Mouse (Mus musculus): ENCODE measurements around the gene Iqsec1. TPM values are rescaled to one million over a fixed set of nuclear protein-coding genes. Genes with fewer than 3 reads are reported as not detected.

Gene Iqsec1
- polyA plus RNA-seq, 1 experiment from 2014 or later: 4.2 TPM

DNA sequence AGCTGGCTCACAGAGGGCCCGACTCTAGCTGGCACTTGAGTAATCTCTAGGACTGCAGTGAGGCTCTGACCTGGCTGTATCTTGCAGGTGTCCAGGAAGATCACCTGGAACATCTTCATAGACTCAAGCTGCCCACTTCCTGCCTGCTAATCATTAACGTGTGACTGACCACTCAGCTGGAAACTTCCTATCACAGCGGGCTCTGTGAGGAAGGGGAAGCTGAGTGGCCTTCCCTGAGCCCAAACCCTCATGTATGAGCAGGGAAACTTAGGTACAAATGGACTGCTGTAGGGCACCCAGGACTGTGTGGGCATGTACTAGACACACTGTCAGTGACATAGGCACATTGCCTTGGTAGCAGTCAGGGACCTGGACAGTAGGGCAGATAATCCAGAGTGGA is 268.3 kb downstream of the Iqsec1 start:
- 0 out of 2 replicates have a peak overlapping the region, but pooled peaks have one; percentile 22 for H3K27ac ChIP-seq (ENCODE audit: low read depth)
- TF ChIP-seq EP300 (IDR thresholded peaks at IDR 0.05; ENCODE audit: low read depth) (no peak), CTCF (IDR thresholded peaks at IDR 0.05; ENCODE audit: low read depth) (no peak)
- no peak for ATAC-seq

DNA sequence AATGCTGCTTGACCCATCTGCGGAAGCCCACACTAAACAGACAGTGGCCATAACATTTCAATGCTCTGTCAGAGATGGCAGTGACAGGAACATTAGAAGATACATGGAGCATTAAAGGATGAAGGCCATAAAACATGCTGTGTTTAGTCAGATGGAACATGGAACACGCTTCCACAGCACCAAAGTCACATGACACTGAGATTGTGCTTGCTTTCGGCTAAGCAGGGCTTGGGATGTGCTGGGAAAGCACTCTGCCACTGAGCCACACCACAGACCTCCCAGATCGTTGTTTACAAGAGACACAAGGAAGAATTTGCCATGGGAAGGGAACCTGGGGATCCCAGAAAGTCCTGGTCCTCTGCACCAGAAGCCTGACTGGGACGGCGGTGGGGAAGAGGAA is 269.1 kb downstream of the Iqsec1 start:
- ATAC-seq (no peak), DNase-seq (no peak)
- H3K4me3 ChIP-seq (ENCODE audit: low read depth, low read length): no peak overlapping the region
- no peak overlapping the region for H3K9ac ChIP-seq (replicated peaks)
- no peak overlapping the region for H3K27ac ChIP-seq (ENCODE audit: low read depth)
- no peak overlapping the region for H3K4me2 ChIP-seq (ENCODE audit: low read depth, low read length)
- H3K9me3 ChIP-seq (ENCODE audit: low read length): no peaks in the 10 kb centered on the region
- H3K36me3 ChIP-seq (replicated peaks; ENCODE audit: insufficient read depth, low read length): no peaks in the 10 kb centered on the region; the same call in 1 of the 2 replicates
- 81% methylated on average over 6 of the region's 6 CpGs for WGBS (ENCODE audit: insufficient replicate concordance)
- TF ChIP-seq CTCF (IDR thresholded peaks at IDR 0.05; ENCODE audit: low read depth): no peak
- no peak for TF ChIP-seq EP300 (IDR thresholded peaks at IDR 0.05; ENCODE audit: low read depth)
- peaks cover 27% of the 10 kb centered on the region for H3K4me1 ChIP-seq (ENCODE audit: insufficient read depth)
- no peaks in the 10 kb centered on the region for H3K27me3 ChIP-seq (ENCODE audit: insufficient read depth, low read length)

More for the DNA sequence above, 268.3 kb downstream of the Iqsec1 start:
- DNase-seq: no peak
- Histone ChIP-seq H3K4me2 (ENCODE audit: low read depth, low read length) (no peak overlapping the region), H3K9me3 (ENCODE audit: low read length) (no peaks in the 10 kb centered on the region), H3K27me3 (ENCODE audit: insufficient read depth, low read length) (no peaks in the 10 kb centered on the region), H3K36me3 (replicated peaks; ENCODE audit: insufficient read depth, low read length) (no peaks in the 10 kb centered on the region; the same call in 1 of the 2 replicates), H3K9ac (replicated peaks) (no peak overlapping the region), H3K4me1 (ENCODE audit: insufficient read depth) (peaks cover 19% of the 10 kb centered on the region), H3K4me3 (ENCODE audit: low read depth, low read length) (no peak overlapping the region)
- 47% methylated on average over 3 of the region's 3 CpGs for WGBS (ENCODE audit: insufficient replicate concordance)

DNA sequence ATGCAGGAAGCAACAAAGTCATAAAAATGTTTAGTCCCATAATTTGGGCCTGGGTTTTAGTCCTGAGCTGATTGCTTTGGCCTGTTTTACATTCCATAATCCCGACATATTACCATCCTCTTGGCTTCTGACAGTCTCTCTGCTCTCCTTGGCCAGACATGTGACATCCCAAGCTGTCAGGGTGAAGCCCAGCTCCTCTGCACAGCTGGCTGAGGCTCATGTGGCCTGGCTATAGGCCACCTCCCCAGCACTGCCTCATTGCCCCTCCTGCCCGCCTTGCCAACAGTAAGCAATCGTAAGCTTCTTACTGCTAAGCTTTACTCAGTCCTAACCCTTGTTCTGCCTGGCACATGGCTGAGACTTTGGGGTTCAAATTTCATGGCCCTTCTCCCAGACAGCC is 270.0 kb downstream of the Iqsec1 start:
- no peaks in the 10 kb centered on the region for H3K9me3 ChIP-seq (ENCODE audit: low read length)
- H3K4me3 ChIP-seq (ENCODE audit: low read depth, low read length): no peak overlapping the region
- no peak overlapping the region for H3K27ac ChIP-seq (ENCODE audit: low read depth)
- no peak overlapping the region for H3K4me2 ChIP-seq (ENCODE audit: low read depth, low read length)
- TF ChIP-seq EP300 (IDR thresholded peaks at IDR 0.05; ENCODE audit: low read depth) (no peak), CTCF (IDR thresholded peaks at IDR 0.05; ENCODE audit: low read depth) (no peak)
- no peak overlapping the region for H3K9ac ChIP-seq (replicated peaks)
- ATAC-seq (no peak), DNase-seq (no peak)
- H3K4me1 ChIP-seq (ENCODE audit: insufficient read depth): peaks cover 34% of the 10 kb centered on the region
- peaks cover 5% of the 10 kb centered on the region; the same call in 1 of the 2 replicates for H3K36me3 ChIP-seq (replicated peaks; ENCODE audit: insufficient read depth, low read length)
- no peaks in the 10 kb centered on the region for H3K27me3 ChIP-seq (ENCODE audit: insufficient read depth, low read length)
- WGBS (ENCODE audit: insufficient replicate concordance): 85% methylated on average over 3 of the region's 3 CpGs

DNA sequence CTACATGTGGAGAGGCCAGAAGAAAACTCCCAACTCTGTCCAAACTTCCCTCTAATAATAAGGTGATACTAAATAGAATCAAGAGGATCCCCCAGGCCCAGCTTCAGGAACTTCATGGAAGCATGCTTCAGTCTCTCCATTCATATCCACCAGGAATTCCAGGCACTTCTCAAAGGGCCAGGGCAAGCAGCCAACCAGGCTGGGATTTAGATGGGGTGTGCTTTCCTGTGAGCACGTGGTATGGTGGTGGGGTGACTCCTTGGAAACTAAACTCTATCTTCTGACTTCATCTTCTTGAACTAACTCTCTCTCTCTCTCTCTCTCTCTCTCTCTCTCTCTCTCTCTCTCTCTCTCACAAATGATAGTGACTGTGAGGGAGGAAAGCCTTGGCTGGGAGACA is 270.8 kb downstream of the Iqsec1 start:
- ATAC-seq: no peak
- Histone ChIP-seq H3K9ac (replicated peaks) (no peak overlapping the region), H3K4me1 (ENCODE audit: insufficient read depth) (peaks cover 42% of the 10 kb centered on the region), H3K27ac (ENCODE audit: low read depth) (no peak overlapping the region), H3K4me3 (ENCODE audit: low read depth, low read length) (no peak overlapping the region), H3K36me3 (replicated peaks; ENCODE audit: insufficient read depth, low read length) (peaks cover 5% of the 10 kb centered on the region; the same call in 1 of the 2 replicates), H3K9me3 (ENCODE audit: low read length) (no peaks in the 10 kb centered on the region), H3K27me3 (ENCODE audit: insufficient read depth, low read length) (no peaks in the 10 kb centered on the region), H3K4me2 (ENCODE audit: low read depth, low read length) (no peak overlapping the region)
- DNase-seq: no peak
- TF ChIP-seq CTCF (IDR thresholded peaks at IDR 0.05; ENCODE audit: low read depth) (no peak), EP300 (IDR thresholded peaks at IDR 0.05; ENCODE audit: low read depth) (no peak)
- 42% methylated on average over 1 of the region's 1 CpGs for WGBS (ENCODE audit: insufficient replicate concordance)

DNA sequence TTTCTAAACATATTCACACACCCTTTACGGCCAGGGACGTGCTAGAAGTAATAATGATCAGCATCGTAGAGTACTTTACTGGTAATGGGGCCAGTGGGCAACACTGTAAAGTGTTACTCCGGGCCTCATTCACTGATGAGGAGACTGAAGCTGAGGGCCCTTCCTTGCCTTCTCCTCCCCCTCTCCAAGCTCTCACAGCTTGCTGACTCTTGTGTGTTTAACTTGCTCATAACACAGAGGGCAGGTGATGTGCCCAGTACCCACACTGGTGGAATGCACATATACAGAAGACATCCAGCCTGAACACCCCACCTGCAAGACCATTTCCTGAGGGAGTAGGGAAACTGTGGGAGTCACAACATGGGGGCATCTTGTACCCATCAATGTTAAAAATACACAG is 271.6 kb downstream of the Iqsec1 start:
- Histone ChIP-seq H3K4me1 (ENCODE audit: insufficient read depth) (peaks cover 51% of the 10 kb centered on the region), H3K4me2 (ENCODE audit: low read depth, low read length) (peak overlapping the region; percentile 96), H3K36me3 (replicated peaks; ENCODE audit: insufficient read depth, low read length) (0 out of 2 replicates have a peak, but pooled peaks cover 5% of the 10 kb centered on the region), H3K9me3 (ENCODE audit: low read length) (no peaks in the 10 kb centered on the region), H3K9ac (replicated peaks) (0 out of 2 replicates have a peak overlapping the region, but pooled peaks have one; percentile 94), H3K27ac (ENCODE audit: low read depth) (no peak overlapping the region), H3K4me3 (ENCODE audit: low read depth, low read length) (peak overlapping the region; percentile 86), H3K27me3 (ENCODE audit: insufficient read depth, low read length) (no peaks in the 10 kb centered on the region)
- TF ChIP-seq EP300 (IDR thresholded peaks at IDR 0.05; ENCODE audit: low read depth) (no peak), CTCF (IDR thresholded peaks at IDR 0.05; ENCODE audit: low read depth) (no peak)
- no peak for DNase-seq
- 48% methylated on average over 4 of the region's 4 CpGs for WGBS (ENCODE audit: insufficient replicate concordance)
- ATAC-seq: no peak

DNA sequence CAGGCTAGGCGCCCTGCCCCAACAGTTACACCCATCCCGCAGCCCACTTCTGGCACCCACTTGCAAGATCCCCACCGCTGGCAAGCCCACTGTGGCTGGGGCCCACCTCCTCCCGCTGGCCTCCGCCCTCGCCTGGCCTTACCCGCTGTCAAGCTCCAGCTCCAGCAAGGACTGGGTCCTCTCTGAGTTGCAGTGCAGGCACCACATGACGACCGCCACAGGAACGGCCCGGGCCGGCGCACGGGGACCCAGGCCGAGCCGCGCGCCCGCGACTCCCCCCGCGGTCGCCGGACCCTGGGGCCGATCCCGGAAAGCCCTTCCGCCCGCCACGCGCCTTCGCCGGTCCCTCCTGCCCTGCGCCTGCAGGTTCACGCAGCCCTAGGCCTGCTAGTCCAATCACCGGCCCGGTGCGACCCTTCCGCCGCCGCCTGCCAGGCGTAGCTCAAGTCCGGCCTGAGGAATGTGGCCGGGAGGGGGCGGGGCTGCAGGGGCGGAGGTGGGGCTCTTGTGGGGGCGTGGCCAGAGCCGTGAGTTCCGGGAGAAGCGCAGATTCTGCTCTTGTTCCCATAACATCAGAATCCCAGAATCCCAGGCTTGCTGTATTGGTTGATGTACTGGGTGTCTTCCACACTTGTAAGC is 272.3 kb downstream of the Iqsec1 start:
- ATAC-seq (peak; percentile 83), DNase-seq (peak; percentile 93)
- H3K9ac ChIP-seq (replicated peaks): peak overlapping the region; percentile 94
- H3K27me3 ChIP-seq (ENCODE audit: insufficient read depth, low read length): no peaks in the 10 kb centered on the region
- peak overlapping the region; percentile 86 for H3K4me3 ChIP-seq (ENCODE audit: low read depth, low read length)
- TF ChIP-seq CTCF (IDR thresholded peaks at IDR 0.05; ENCODE audit: low read depth) (no peak), EP300 (IDR thresholded peaks at IDR 0.05; ENCODE audit: low read depth) (no peak)
- 0 out of 2 replicates have a peak, but pooled peaks cover 5% of the 10 kb centered on the region for H3K36me3 ChIP-seq (replicated peaks; ENCODE audit: insufficient read depth, low read length)
- WGBS (ENCODE audit: insufficient replicate concordance): 6% methylated on average over 47 of the region's 49 CpGs
- peak overlapping the region; percentile 89 for H3K27ac ChIP-seq (ENCODE audit: low read depth)
- peaks cover 57% of the 10 kb centered on the region for H3K4me1 ChIP-seq (ENCODE audit: insufficient read depth)
- H3K4me2 ChIP-seq (ENCODE audit: low read depth, low read length): peak overlapping the region; percentile 96
- H3K9me3 ChIP-seq (ENCODE audit: low read length): no peaks in the 10 kb centered on the region
